In the genomic region with DNA sequence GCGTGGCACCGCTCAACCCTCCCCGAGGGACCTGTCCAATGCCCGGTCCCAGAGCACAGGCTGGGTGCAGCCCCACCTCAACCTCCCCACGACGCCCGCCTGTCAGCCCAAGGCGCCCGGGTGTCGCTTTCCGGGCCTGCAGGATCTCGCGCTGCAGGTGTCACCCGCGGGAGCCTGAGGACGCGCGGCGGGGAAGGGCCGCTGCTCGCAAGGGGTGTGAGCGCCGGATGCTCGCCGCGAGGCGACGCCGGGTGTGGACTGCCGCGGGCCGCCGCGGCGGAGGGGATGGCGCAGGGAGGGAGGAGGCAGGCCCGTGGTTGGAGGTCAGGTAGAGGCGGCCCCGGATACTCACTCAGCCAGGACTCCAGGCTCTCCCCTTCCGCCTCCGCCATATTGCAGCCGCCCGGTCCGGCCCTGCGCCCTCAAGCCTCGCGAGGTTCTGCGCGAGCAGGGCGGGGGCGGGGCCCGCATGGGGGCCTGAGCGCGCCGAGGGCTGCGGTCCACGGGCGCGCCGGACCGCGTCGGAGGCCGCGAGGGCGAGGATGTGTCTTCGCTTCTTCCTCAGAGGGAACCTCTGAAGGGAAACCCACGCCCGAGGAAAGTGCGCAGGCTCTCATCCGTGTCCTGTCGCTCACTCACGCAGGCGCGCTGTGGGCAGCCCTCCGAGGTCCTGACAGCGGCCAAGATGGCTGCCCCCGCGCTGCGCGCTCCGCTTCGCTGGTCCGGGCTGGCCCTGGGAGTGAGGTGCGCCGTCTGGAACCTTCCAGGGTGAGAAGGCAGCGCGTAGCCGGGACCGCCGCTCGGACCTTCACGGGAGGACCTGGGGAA, we compare ENCODE assay signal across 8 mouse cellular contexts. TPM values are rescaled to one million over a fixed set of nuclear protein-coding genes. Genes with fewer than 3 reads are reported as not detected.
DNase-seq lines count a peak whose midpoint lies in the region; ATAC-seq lines count a peak whose summit lies in the region.

A gene (plus strand): TSS at position 450 of the 828 bp plus-strand sequence.
A gene (minus strand): TSS at position 576 of the 828 bp plus-strand sequence.

- peak within 1 kb of the TSS; percentile 72 for H3K4me3 ChIP-seq in hindbrain, embryonic 15.5 days

- ATAC-seq in hindbrain, embryonic 15.5 days (ENCODE audit: low FRiP score, low read depth): peak; percentile 96

- WGBS in hindbrain, embryonic 15.5 days: under 1% methylated on average over 80 of the region's 93 CpGs

- peak; percentile 90 for DNase-seq in R1 (ENCODE audit: low read depth, low spot score)
- DNase-seq in cerebellum, postnatal 25 days: peak; percentile 94 to 95
- peak; percentile 86 to 88 for DNase-seq in frontal cortex, postnatal 36 days (ENCODE audit: low spot score in 2 of 2)
- DNase-seq in left cerebral cortex, adult 11 months (ENCODE audit: low spot score): peak; percentile 79
- peak; percentile 95 to 96 for DNase-seq in lung, postnatal 4 days
- peak; percentile 87 for DNase-seq in retina, postnatal 7 days (ENCODE audit: low read depth, low spot score)
- DNase-seq in urinary bladder, adult 2 months (ENCODE audit: low spot score): peak; percentile 98

- H3K36me3 ChIP-seq in hindbrain, embryonic 15.5 days: peaks cover 26% of the 10 kb centered on the region

- peak within 1 kb of the TSS; percentile 82 for H3K9ac ChIP-seq in hindbrain, embryonic 15.5 days

- H3K9me3 ChIP-seq in hindbrain, embryonic 15.5 days: no peaks in the 10 kb centered on the region

- H3K4me2 ChIP-seq in hindbrain, embryonic 15.5 days: peak within 1 kb of the TSS; percentile 80

- peaks cover 31% of the 10 kb centered on the region for H3K4me1 ChIP-seq in hindbrain, embryonic 15.5 days (replicated peaks)

- H3K27ac ChIP-seq in hindbrain, embryonic 15.5 days (replicated peaks): peak within 1 kb of the TSS; percentile 97

- H3K27me3 ChIP-seq in hindbrain, embryonic 15.5 days: no peaks in the 10 kb centered on the region

RNA-seq across cellular contexts. Expression of the first gene that starts in this region (rescaled TPM):
- polyA plus RNA-seq in hindbrain, embryonic 15.5 days (2015; fragmentation: Nextera tagmentation; extraction: Ambion mirVana): 73.6 and 79.8 TPM in 2 replicates
- 36.1 and 39.5 TPM in 2 replicates for polyA plus RNA-seq in urinary bladder, adult 2 months (2012; rRNA removed)

RNA-seq across cellular contexts. Expression of the second gene that starts in this region (rescaled TPM):
- polyA plus RNA-seq in hindbrain, embryonic 15.5 days (2015; fragmentation: Nextera tagmentation; extraction: Ambion mirVana): 35.8 and 38.1 TPM in 2 replicates
- 25.4 and 27.3 TPM in 2 replicates for polyA plus RNA-seq in urinary bladder, adult 2 months (2012; rRNA removed)

Comparison
In these comparisons a context has a peak if more than half of its experiments do, and no peak if none do; other contexts are left out.
1. Peak in every context shown above with its lines: DNase-seq, ATAC-seq, H3K4me3 ChIP-seq and H3K27ac ChIP-seq.